Comparison of ENCODE assay signal across 8 mouse cellular contexts in the genomic region with DNA sequence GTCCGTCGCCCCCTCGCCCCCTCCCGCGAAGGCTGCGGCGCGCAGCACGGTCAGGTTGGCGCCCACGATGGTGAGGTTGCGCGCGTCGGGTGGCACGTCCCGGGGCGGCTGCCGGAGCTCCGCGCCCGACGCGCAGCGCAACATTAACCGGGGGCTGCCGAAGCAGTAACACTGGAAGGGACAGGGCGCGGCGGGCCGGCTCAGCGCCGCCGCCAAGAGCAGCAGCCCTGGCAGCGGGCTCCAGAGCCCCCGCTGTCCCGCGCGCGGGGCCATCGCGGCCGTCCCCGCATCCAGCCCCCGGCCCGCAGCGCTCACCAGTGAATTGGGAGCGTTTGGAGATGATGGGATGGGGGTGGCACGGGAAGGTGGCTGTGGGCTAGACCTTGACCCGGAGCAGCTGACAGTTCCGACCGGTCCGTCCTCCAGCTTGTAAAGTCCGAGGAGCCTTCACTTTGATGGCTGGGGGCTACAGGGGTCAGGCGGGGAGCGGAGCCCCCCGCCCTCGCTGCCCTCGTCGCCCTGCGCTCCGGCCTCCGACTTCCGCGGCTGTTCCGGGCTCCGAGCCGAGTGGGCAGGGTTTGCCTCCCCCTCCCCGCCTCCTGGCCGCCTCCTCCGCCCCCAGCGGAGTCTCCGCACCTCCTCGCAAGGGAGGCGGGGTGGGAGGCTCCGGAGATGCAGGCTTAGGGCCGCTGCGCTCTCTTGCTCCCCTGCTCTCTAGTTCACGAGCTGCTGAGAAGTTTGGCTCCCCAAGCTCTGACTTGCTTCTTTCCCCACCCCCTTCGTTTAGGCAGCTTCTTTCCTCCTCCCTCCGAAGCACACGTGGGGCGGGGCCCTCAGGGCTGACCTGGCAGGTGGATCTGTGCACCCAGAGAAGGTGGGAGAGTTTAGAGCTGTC. TPM values are rescaled to one million over a fixed set of nuclear protein-coding genes. Genes with fewer than 3 reads are reported as not detected.
DNase-seq lines count a peak whose midpoint lies in the region; ATAC-seq and TF ChIP-seq lines count a peak whose summit lies in the region.

A gene (minus strand): TSS at position 728 of the 895 bp plus-strand sequence.

- H3K4me1 ChIP-seq in cerebellum, adult 2 months (ENCODE audit: control insufficient read depth, insufficient read depth, low read length): no peaks in the 10 kb centered on the region
- H3K4me1 ChIP-seq in bone marrow, adult 2 months (ENCODE audit: control insufficient read depth, insufficient read depth, low read length): no peaks in the 10 kb centered on the region; the same call in 1 of the 2 replicates
- H3K4me1 ChIP-seq in hindbrain, embryonic 16.5 days (ENCODE audit: control insufficient read depth, insufficient read depth, low read depth, low read length): peaks cover 7% of the 10 kb centered on the region
- H3K4me1 ChIP-seq in liver, embryonic 11.5 days (replicated peaks; ENCODE audit: control insufficient read depth, insufficient read depth, low read length): peaks cover 5% of the 10 kb centered on the region

- H3K4me2 ChIP-seq in hindbrain, embryonic 16.5 days (ENCODE audit: low read length): peak within 1 kb of the TSS; percentile 90
- peak within 1 kb of the TSS; percentile 86 for H3K4me2 ChIP-seq in liver, embryonic 11.5 days

- H3K9ac ChIP-seq in hindbrain, embryonic 16.5 days (ENCODE audit: low read depth, low read length): peak within 1 kb of the TSS; percentile 77
- H3K9ac ChIP-seq in liver, embryonic 11.5 days (ENCODE audit: low read depth, low read length): peak within 1 kb of the TSS; percentile 20; the same call in 1 of the 2 replicates

- H3K36me3 ChIP-seq in hindbrain, embryonic 16.5 days (ENCODE audit: control insufficient read depth, insufficient read depth, low read length): no peaks in the 10 kb centered on the region
- no peaks in the 10 kb centered on the region for H3K36me3 ChIP-seq in liver, embryonic 11.5 days (ENCODE audit: control insufficient read depth, insufficient read depth, low read length)

- no peaks in the 10 kb centered on the region for H3K9me3 ChIP-seq in hindbrain, embryonic 16.5 days (ENCODE audit: control insufficient read depth, low read length)
- H3K9me3 ChIP-seq in liver, embryonic 11.5 days (ENCODE audit: control insufficient read depth, low read length): no peaks in the 10 kb centered on the region

- under 1% methylated on average over 83 of the region's 83 CpGs for WGBS in cerebellum, adult 2 months
- WGBS in bone marrow, adult 2 months: 1% methylated on average over 83 of the region's 83 CpGs
- under 1% methylated on average over 81 of the region's 83 CpGs for WGBS in hindbrain, embryonic 16.5 days
- WGBS in liver, embryonic 11.5 days: under 1% methylated on average over 82 of the region's 83 CpGs

- TF ChIP-seq CTCF in cerebellum, adult 2 months (IDR thresholded peaks at IDR 0.05; ENCODE audit: borderline replicate concordance, insufficient read depth, low read depth, low read length): no peak
- TF ChIP-seq CTCF in bone marrow, adult 2 months (IDR thresholded peaks at IDR 0.05; ENCODE audit: control insufficient read depth, insufficient read depth, low read length): no peak

- H3K4me3 ChIP-seq in cerebellum, adult 2 months (replicated peaks; ENCODE audit: insufficient read depth, low read depth, low read length): peak within 1 kb of the TSS; percentile 24
- no peak within 1 kb of the TSS for H3K4me3 ChIP-seq in bone marrow, adult 2 months (replicated peaks; ENCODE audit: control insufficient read depth, low read depth, low read length)
- H3K4me3 ChIP-seq in hindbrain, embryonic 16.5 days (ENCODE audit: low read length): peak within 1 kb of the TSS; percentile 59
- H3K4me3 ChIP-seq in liver, embryonic 11.5 days (ENCODE audit: low read depth, low read length): peak within 1 kb of the TSS; percentile 51

- ATAC-seq in hindbrain, embryonic 16.5 days: no peak; the same call in 1 of the 2 replicates
- ATAC-seq in liver, embryonic 11.5 days (replicated peaks; ENCODE audit: low FRiP score): no peak

- peaks cover 3% of the 10 kb centered on the region; the same call in 1 of the 2 replicates for H3K27me3 ChIP-seq in cerebellum, adult 2 months (ENCODE audit: control insufficient read depth, insufficient read depth, low read length)
- peaks cover 12% of the 10 kb centered on the region for H3K27me3 ChIP-seq in hindbrain, embryonic 16.5 days (replicated peaks; ENCODE audit: control insufficient read depth, insufficient read depth, low read length)
- H3K27me3 ChIP-seq in liver, embryonic 11.5 days (replicated peaks; ENCODE audit: control insufficient read depth, insufficient read depth, low read length): peaks cover 83% of the 10 kb centered on the region

- no peak within 1 kb of the TSS for H3K27ac ChIP-seq in cerebellum, adult 2 months (ENCODE audit: insufficient read depth, low read length)
- H3K27ac ChIP-seq in bone marrow, adult 2 months (ENCODE audit: control insufficient read depth, insufficient read depth, low read depth, low read length, poor library complexity): peak within 1 kb of the TSS; percentile 23; the same call in 1 of the 2 replicates
- H3K27ac ChIP-seq in hindbrain, embryonic 16.5 days (ENCODE audit: low read depth, low read length): no peak within 1 kb of the TSS; the same call in 1 of the 2 replicates
- no peak within 1 kb of the TSS for H3K27ac ChIP-seq in liver, embryonic 11.5 days (ENCODE audit: low read depth, low read length)

- no peak for TF ChIP-seq POLR2A in cerebellum, adult 2 months (IDR thresholded peaks at IDR 0.05; ENCODE audit: borderline replicate concordance, insufficient read depth, low read length)
- no peak for TF ChIP-seq POLR2A in bone marrow, adult 2 months (IDR thresholded peaks at IDR 0.05; ENCODE audit: borderline replicate concordance, control insufficient read depth, low read depth, low read length)

- peak; percentile 21 to 30 for DNase-seq in cerebellum, adult 2 months
- DNase-seq in cerebellum, adult 9-10 months: no peak
- peak; percentile 75 for DNase-seq in gastrocnemius, postnatal 10 days
- no peak for DNase-seq in liver, embryonic 11.5 days (ENCODE audit: low spot score)
- DNase-seq in neural tube, embryonic 10.5 days (ENCODE audit: extremely low spot score, low spot score): peak; percentile 50
- peak; percentile 66 for DNase-seq in thymus, postnatal 14 days

RNA-seq across cellular contexts. Expression of the gene that starts here (rescaled TPM):
- 4.0 and 4.8 TPM in 2 replicates for polyA plus RNA-seq in cerebellum, adult 2 months (2012; rRNA removed)
- polyA plus RNA-seq in bone marrow, adult 2 months (2011; ENCODE audit: insufficient read depth, insufficient read length, low replicate concordance, missing spikeins): not detected in 2 replicates
- total RNA-seq in gastrocnemius, postnatal 10 days (2021): 10 to 100 TPM; 36.4 to 42.1 TPM
- 2.2 and 2.7 TPM in 2 replicates for polyA plus RNA-seq in hindbrain, embryonic 16.5 days (2015; fragmentation: Nextera tagmentation; extraction: Ambion mirVana)
- 0.53 and 0.78 TPM in 2 replicates for polyA plus RNA-seq in liver, embryonic 11.5 days (2014; fragmentation: Nextera tagmentation; extraction: Ambion mirVana)

Comparison
In these comparisons a context has a peak if more than half of its experiments do, and no peak if none do; other contexts are left out.
1. DNase-seq: peak in cerebellum, adult 2 months (2 of 2), gastrocnemius, postnatal 10 days (single experiment), neural tube, embryonic 10.5 days (single experiment) and thymus, postnatal 14 days (single experiment); none in cerebellum, adult 9-10 months (single experiment) and liver, embryonic 11.5 days (single experiment).